Mouse (Mus musculus) embryonic facial prominence, embryonic 15.5 days (tissue): ENCODE results near the gene Agpat2. TPM values are rescaled to one million over a fixed set of nuclear protein-coding genes. Genes with fewer than 3 reads are reported as not detected.

ENCODE experiments used
- ATAC-seq: fragments of 200-750 bp; cut with Nextera tagmentation; 2 replicates; pipeline ENCODE4 v1.8.0; 2017; ENCODE audit warnings: low read depth, moderate TSS enrichment; ENCODE audit not compliant: insufficient number of reproducible peaks, low FRiP score, low TSS enrichment
- H3K27ac ChIP-seq: fragments of 300-500 bp; sonication (generic); replicated peaks from 2 replicates; pipeline ENCODE4 v1.5.1; 2015; ENCODE audit warnings: mild to moderate bottlenecking, inconsistent platforms
- H3K27me3 ChIP-seq: fragments of 300-500 bp; sonication (generic); 2 replicates; pipeline ENCODE4 v1.6.1; 2015; ENCODE audit warnings: inconsistent platforms
- H3K36me3 ChIP-seq: fragments of 300-500 bp; sonication (generic); 2 replicates; pipeline ENCODE4 v1.6.1; 2015; ENCODE audit warnings: mild to moderate bottlenecking, inconsistent platforms
- H3K4me1 ChIP-seq: fragments of 300-500 bp; sonication (generic); 2 replicates; pipeline ENCODE4 v1.6.1; 2015; ENCODE audit warnings: inconsistent platforms
- H3K4me2 ChIP-seq: fragments of 300-500 bp; sonication (generic); replicated peaks from 2 replicates; pipeline ENCODE4 v1.6.1; 2015; ENCODE audit warnings: mild to moderate bottlenecking, inconsistent platforms
- H3K4me3 ChIP-seq: fragments of 300-500 bp; sonication (generic); replicated peaks from 2 replicates; pipeline ENCODE4 v1.5.1; 2015; ENCODE audit warnings: mild to moderate bottlenecking, inconsistent platforms
- H3K9ac ChIP-seq: fragments of 300-500 bp; sonication (generic); 2 replicates; pipeline ENCODE4 v1.6.1; 2015; ENCODE audit warnings: inconsistent platforms
- H3K9me3 ChIP-seq: fragments of 300-500 bp; sonication (generic); replicated peaks from 2 replicates; pipeline ENCODE4 v1.6.1; 2016; ENCODE audit warnings: inconsistent platforms
- WGBS: fragments of 180-500 bp; shearing (Covaris S2); methylation state at CpG from one replicate; pipeline ENCODE4 v1.1.7; 2015; 5-methylcytosine and 5-hydroxymethylcytosine counted together
- polyA plus RNA-seq: library from polyadenylated mRNA; unstranded; fragments of >200 nt; fragmentation: Nextera tagmentation; extraction: Ambion mirVana; gene quantifications from 2 replicates; pipeline ENCODE4 v1.2.1, GENCODE M21; 2015

Gene Agpat2
- polyA plus RNA-seq, 1 experiment from 2014 or later, result 31.7 TPM

- peak overlapping the region; percentile 66; the same call in 1 of the 2 replicates for H3K27ac ChIP-seq
Measured at GRCm38 (mm10) chr2:26606579-26606978, 2.4 kb upstream of the Agpat2 start.

GRCm38 (mm10) chr2:26605331-26605730 lies 1.1 kb upstream of the Agpat2 start:
- H3K9me3 ChIP-seq, result no peaks in the 10 kb centered on the region
- no peaks in the 10 kb centered on the region for H3K27me3 ChIP-seq
- WGBS, result 87% methylated on average over 8 of the region's 8 CpGs
- H3K27ac ChIP-seq, result no peak overlapping the region
- no peak overlapping the region for H3K4me2 ChIP-seq
- no peaks in the 10 kb centered on the region for H3K36me3 ChIP-seq
- peaks cover 36% of the 10 kb centered on the region for H3K4me1 ChIP-seq
- no peak overlapping the region for H3K9ac ChIP-seq
- ATAC-seq, result no peak
- no peak overlapping the region for H3K4me3 ChIP-seq

More at GRCm38 (mm10) chr2:26606579-26606978, 2.4 kb upstream of the Agpat2 start:
- no peak overlapping the region for H3K9ac ChIP-seq
- 70% methylated on average over 3 of the region's 3 CpGs for WGBS
- H3K4me2 ChIP-seq, result no peak overlapping the region
- H3K36me3 ChIP-seq, result no peaks in the 10 kb centered on the region
- H3K27me3 ChIP-seq, result no peaks in the 10 kb centered on the region
- H3K9me3 ChIP-seq, result no peaks in the 10 kb centered on the region
- ATAC-seq, result no peak
- H3K4me1 ChIP-seq, result peaks cover 36% of the 10 kb centered on the region
- no peak overlapping the region for H3K4me3 ChIP-seq

- H3K4me2 ChIP-seq, result peak overlapping the region; percentile 82
- no peaks in the 10 kb centered on the region for H3K27me3 ChIP-seq
- peak overlapping the region; percentile 63 for H3K4me3 ChIP-seq
- H3K27ac ChIP-seq, result peak overlapping the region; percentile 84
- no peaks in the 10 kb centered on the region for H3K36me3 ChIP-seq
- no peak for ATAC-seq
- WGBS, result 18% methylated on average over 6 of the region's 6 CpGs
- peak overlapping the region; percentile 59 for H3K9ac ChIP-seq
- peaks cover 44% of the 10 kb centered on the region for H3K4me1 ChIP-seq
- H3K9me3 ChIP-seq, result no peaks in the 10 kb centered on the region
Measured at GRCm38 (mm10) chr2:26603159-26603558, 1.1 kb downstream of the Agpat2 start.

GRCm38 (mm10) chr2:26602631-26603030 lies 1.6 kb downstream of the Agpat2 start:
- H3K9me3 ChIP-seq, result no peaks in the 10 kb centered on the region
- H3K4me1 ChIP-seq, result peaks cover 43% of the 10 kb centered on the region
- H3K36me3 ChIP-seq, result no peaks in the 10 kb centered on the region
- ATAC-seq, result no peak
- no peak overlapping the region for H3K27ac ChIP-seq
- peak overlapping the region; percentile 63 for H3K4me3 ChIP-seq
- peak overlapping the region; percentile 82 for H3K4me2 ChIP-seq
- H3K27me3 ChIP-seq, result no peaks in the 10 kb centered on the region
- no peak overlapping the region for H3K9ac ChIP-seq
- WGBS, result 86% methylated on average over 5 of the region's 5 CpGs

- H3K4me2 ChIP-seq, result no peak overlapping the region
- no peak overlapping the region for H3K9ac ChIP-seq
- H3K27ac ChIP-seq, result no peak overlapping the region
- WGBS, result 88% methylated on average over 1 of the region's 1 CpGs
- H3K36me3 ChIP-seq, result no peaks in the 10 kb centered on the region
- H3K4me1 ChIP-seq, result peaks cover 33% of the 10 kb centered on the region
- no peak for ATAC-seq
- no peaks in the 10 kb centered on the region for H3K9me3 ChIP-seq
- H3K27me3 ChIP-seq, result no peaks in the 10 kb centered on the region
- H3K4me3 ChIP-seq, result no peak overlapping the region
Measured at GRCm38 (mm10) chr2:26601595-26601994, 2.6 kb downstream of the Agpat2 start.

- Histone ChIP-seq H3K9me3 (no peaks in the 10 kb centered on the region), H3K4me3 (no peak overlapping the region), H3K27ac (no peak overlapping the region), H3K9ac (no peak overlapping the region), H3K4me1 (peaks cover 26% of the 10 kb centered on the region), H3K27me3 (no peaks in the 10 kb centered on the region), H3K36me3 (0 out of 2 replicates have a peak, but pooled peaks cover 7% of the 10 kb centered on the region), H3K4me2 (no peak overlapping the region)
- 84% methylated on average over 2 of the region's 2 CpGs for WGBS
- ATAC-seq, result no peak
Measured at GRCm38 (mm10) chr2:26600664-26601063, 3.6 kb downstream of the Agpat2 start.

- Histone ChIP-seq H3K9ac (no peak overlapping the region), H3K36me3 (0 out of 2 replicates have a peak, but pooled peaks cover 10% of the 10 kb centered on the region), H3K4me2 (no peak overlapping the region), H3K4me1 (peaks cover 26% of the 10 kb centered on the region), H3K4me3 (no peak overlapping the region), H3K27ac (no peak overlapping the region), H3K27me3 (no peaks in the 10 kb centered on the region), H3K9me3 (no peaks in the 10 kb centered on the region)
- no peak for ATAC-seq
- 86% methylated on average over 4 of the region's 4 CpGs for WGBS
Measured at GRCm38 (mm10) chr2:26599965-26600364, 4.3 kb downstream of the Agpat2 start.

GRCm38 (mm10) chr2:26598462-26598861 lies 5.8 kb downstream of the Agpat2 start:
- Histone ChIP-seq H3K36me3 (peaks cover 23% of the 10 kb centered on the region; the same call in 1 of the 2 replicates), H3K4me3 (no peak overlapping the region), H3K4me2 (no peak overlapping the region), H3K27ac (no peak overlapping the region), H3K27me3 (no peaks in the 10 kb centered on the region), H3K9me3 (no peaks in the 10 kb centered on the region), H3K4me1 (peaks cover 19% of the 10 kb centered on the region), H3K9ac (no peak overlapping the region)
- WGBS, result 38% methylated on average over 3 of the region's 3 CpGs
- ATAC-seq, result no peak

- no peak overlapping the region for H3K9ac ChIP-seq
- H3K36me3 ChIP-seq, result peaks cover 29% of the 10 kb centered on the region; the same call in 1 of the 2 replicates
- no peak overlapping the region for H3K4me3 ChIP-seq
- H3K4me1 ChIP-seq, result peaks cover 12% of the 10 kb centered on the region
- WGBS, result 90% methylated on average over 2 of the region's 2 CpGs
- H3K27ac ChIP-seq, result no peak overlapping the region
- no peaks in the 10 kb centered on the region for H3K27me3 ChIP-seq
- ATAC-seq, result no peak
- H3K9me3 ChIP-seq, result no peaks in the 10 kb centered on the region
- no peak overlapping the region for H3K4me2 ChIP-seq
Measured at GRCm38 (mm10) chr2:26597810-26598209, 6.4 kb downstream of the Agpat2 start.

- Histone ChIP-seq H3K27ac (no peak overlapping the region), H3K9ac (no peak overlapping the region), H3K4me1 (peaks cover 8% of the 10 kb centered on the region; the same call in 1 of the 2 replicates), H3K9me3 (no peaks in the 10 kb centered on the region), H3K36me3 (peaks cover 33% of the 10 kb centered on the region; the same call in 1 of the 2 replicates), H3K27me3 (no peaks in the 10 kb centered on the region), H3K4me2 (no peak overlapping the region), H3K4me3 (no peak overlapping the region)
- no peak for ATAC-seq
- WGBS, result 94% methylated on average over 3 of the region's 3 CpGs
Measured at GRCm38 (mm10) chr2:26596898-26597297, 7.3 kb downstream of the Agpat2 start.

- Histone ChIP-seq H3K27me3 (no peaks in the 10 kb centered on the region), H3K27ac (no peak overlapping the region), H3K9ac (no peak overlapping the region), H3K4me3 (no peak overlapping the region), H3K4me1 (peaks cover 12% of the 10 kb centered on the region), H3K36me3 (peaks cover 34% of the 10 kb centered on the region; the same call in 1 of the 2 replicates), H3K9me3 (no peaks in the 10 kb centered on the region), H3K4me2 (no peak overlapping the region)
- no peak for ATAC-seq
- WGBS, result 82% methylated on average over 11 of the region's 11 CpGs
Measured at GRCm38 (mm10) chr2:26595725-26596435, 8.3 kb downstream of the Agpat2 start.
